Mouse (Mus musculus) CH12.LX (cell line): ENCODE data around the gene Gldn. TPM values are rescaled to one million over a fixed set of nuclear protein-coding genes. Genes with fewer than 3 reads are reported as not detected.

ENCODE experiments used
- DNase-seq: peaks from one replicate; pipeline ENCODE4 v3.0.0-alpha.2; 2013; ENCODE audit errors: extremely low read depth
- H3K27ac ChIP-seq: 2 replicates; pipeline ENCODE4 v1.5.1; 2012; ENCODE audit warnings: low read depth, mild to moderate bottlenecking, control low read depth, moderate library complexity; ENCODE audit not compliant: insufficient read depth
- H3K27me3 ChIP-seq: replicated peaks from 2 replicates; pipeline ENCODE3; 2012; ENCODE audit warnings: inconsistent platforms
- H3K36me3 ChIP-seq, 2 experiments: replicated peaks in 1 of 2; 2 replicates each; pipeline versions ENCODE3 to v1.6.1; 2012; ENCODE audit warnings: inconsistent platforms in 1 of 2, low read length in 1 of 2, mild to moderate bottlenecking in 1 of 2, mixed read lengths in 1 of 2, moderate library complexity in 1 of 2; ENCODE audit not compliant: control insufficient read depth in 1 of 2, insufficient read depth in 1 of 2
- H3K4me1 ChIP-seq, 2 experiments: 2 replicates each; pipeline ENCODE4 v1.6.1; 2012; ENCODE audit warnings: inconsistent platforms in 1 of 2, moderate library complexity in 1 of 2; ENCODE audit not compliant: insufficient read depth in 2 of 2, control insufficient read depth in 1 of 2
- H3K4me2 ChIP-seq: 2 replicates; pipeline ENCODE4 v1.6.1; 2012; ENCODE audit warnings: low read depth, mild to moderate bottlenecking, control low read depth; ENCODE audit not compliant: poor library complexity, insufficient read depth, severe bottlenecking
- H3K4me3 ChIP-seq, 3 experiments: fragments of 150-350 bp in 1 of 3; sonication (generic) in 1 of 3; replicated peaks in 1 of 3; 2 replicates each; pipeline versions ENCODE3 to v1.5.1; 2011 to 2012; ENCODE audit warnings: low read depth in 2 of 3, low read length in 2 of 3, mild to moderate bottlenecking in 2 of 3, moderate library complexity in 2 of 3, control low read depth in 1 of 3, improper control_type of control experiment in 1 of 3, inconsistent platforms in 1 of 3, mixed read lengths in 1 of 3; ENCODE audit not compliant: poor library complexity in 1 of 3
- H3K79me2 ChIP-seq: replicated peaks from 2 replicates; pipeline ENCODE4 v1.6.1; 2012; ENCODE audit warnings: mild to moderate bottlenecking, moderate library complexity; ENCODE audit not compliant: control insufficient read depth, poor library complexity, insufficient read depth, severe bottlenecking; ENCODE audit errors: extremely low read depth
- H3K9ac ChIP-seq: 2 replicates; pipeline ENCODE4 v1.6.1; 2012; ENCODE audit warnings: low read depth, mild to moderate bottlenecking, control low read depth, moderate library complexity; ENCODE audit not compliant: insufficient read depth
- H3K9me3 ChIP-seq: replicated peaks from 2 replicates; pipeline ENCODE3; 2012; ENCODE audit warnings: low read length, inconsistent platforms, mixed read lengths
- CTCF ChIP-seq, 2 experiments: IDR thresholded peaks in 1 of 2; conservative IDR thresholded peaks in 1 of 2; 2 replicates each; pipeline ENCODE4 v1.5.1; 2011 to 2012; ENCODE audit warnings: low read depth in 2 of 2, low read length in 2 of 2, improper control_type of control experiment in 1 of 2, inconsistent platforms in 1 of 2, mild to moderate bottlenecking in 1 of 2, moderate library complexity in 1 of 2
- ELF1 ChIP-seq: IDR thresholded peaks from 2 replicates; pipeline ENCODE4 v1.6.1; 2014; ENCODE audit warnings: low read depth, mild to moderate bottlenecking, inconsistent platforms, low read length, improper control_type of control experiment
- IRF4 ChIP-seq: IDR thresholded peaks from 2 replicates; pipeline ENCODE4 v1.6.1; 2014; ENCODE audit warnings: low read depth, mild to moderate bottlenecking, inconsistent platforms, low read length, improper control_type of control experiment
- JUND ChIP-seq: conservative IDR thresholded peaks from 2 replicates; pipeline ENCODE4 v1.6.1; 2011; ENCODE audit warnings: low read depth, low read length, improper control_type of control experiment
- KAT2A ChIP-seq: IDR thresholded peaks from 2 replicates; pipeline ENCODE4 v1.6.1; 2012; ENCODE audit warnings: low read length, improper control_type of control experiment, inconsistent platforms; ENCODE audit not compliant: insufficient replicate concordance
- MAFK ChIP-seq: IDR thresholded peaks from 2 replicates; pipeline ENCODE4 v1.6.1; 2011; ENCODE audit warnings: low read length, improper control_type of control experiment; ENCODE audit not compliant: insufficient replicate concordance
- MAX ChIP-seq: IDR thresholded peaks from 2 replicates; pipeline ENCODE4 v1.6.1; 2011; ENCODE audit warnings: low read length, improper control_type of control experiment
- MAZ ChIP-seq: IDR thresholded peaks from 2 replicates; pipeline ENCODE4 v1.6.1; 2012; ENCODE audit warnings: low read depth, mild to moderate bottlenecking, inconsistent platforms, low read length, improper control_type of control experiment, moderate library complexity
- MEF2A ChIP-seq: IDR thresholded peaks from 2 replicates; pipeline ENCODE4 v1.6.1; 2014; ENCODE audit warnings: low read depth, mild to moderate bottlenecking, inconsistent platforms, low read length, improper control_type of control experiment, borderline replicate concordance
- NRF1 ChIP-seq: IDR thresholded peaks from 2 replicates; pipeline ENCODE4 v1.6.1; 2014; ENCODE audit warnings: low read depth, mild to moderate bottlenecking, inconsistent platforms, low read length, improper control_type of control experiment, moderate library complexity
- PAX5 ChIP-seq: IDR thresholded peaks from 2 replicates; pipeline ENCODE4 v1.6.1; 2012; ENCODE audit warnings: low read length, inconsistent platforms, mixed read lengths
- POLR2A ChIP-seq: IDR thresholded peaks from 2 replicates; pipeline ENCODE4 v1.6.1; 2011; ENCODE audit warnings: low read depth, mild to moderate bottlenecking, improper control_type of control experiment, low read length
- POLR2AphosphoS2 ChIP-seq: IDR thresholded peaks from 2 replicates; pipeline ENCODE4 v1.6.1; 2011; ENCODE audit warnings: low read depth, low read length, improper control_type of control experiment
- RAD21 ChIP-seq: IDR thresholded peaks from 2 replicates; pipeline ENCODE4 v1.6.1; 2011; ENCODE audit warnings: low read depth, mild to moderate bottlenecking, low read length, improper control_type of control experiment, moderate library complexity
- SMC3 ChIP-seq: IDR thresholded peaks from 2 replicates; pipeline ENCODE4 v1.6.1; 2011; ENCODE audit warnings: low read depth, low read length, improper control_type of control experiment
- UBTF ChIP-seq: IDR thresholded peaks from 2 replicates; pipeline ENCODE4 v1.6.1; 2012; ENCODE audit warnings: low read depth, mild to moderate bottlenecking, inconsistent platforms, low read length, improper control_type of control experiment, moderate library complexity
- USF1 ChIP-seq: IDR thresholded peaks from 2 replicates; pipeline ENCODE4 v1.6.1; 2014; ENCODE audit warnings: low read depth, mild to moderate bottlenecking, inconsistent platforms, low read length, improper control_type of control experiment
- dilution Hi-C: fragments of 300-500 bp; cut with MboI; formaldehyde crosslinking; loops from 2 replicates; pipeline ENCODE4 v1.14.3; 2020; ENCODE audit warnings: low sequenced_read_pairs; ENCODE audit not compliant: extremely low pct_unique_long_range_greater_than_20kb, extremely low pct_ligation_motif_present
- in situ Hi-C: fragments of 300-500 bp; cut with MboI; formaldehyde crosslinking; loops from 3 replicates; pipeline ENCODE4 v1.14.3; 2019; ENCODE audit warnings: low sequenced_read_pairs, low pct_ligation_motif_present, low pct_unique_long_range_greater_than_20kb, mixed read lengths
- polyA plus RNA-seq: library from polyadenylated mRNA; unstranded; fragments of >175 nt; gene quantifications from 2 replicates; pipeline ENCODE4 v1.2.1, GENCODE M21; 2012; ENCODE audit warnings: low read depth; ENCODE audit not compliant: insufficient read length
- total RNA-seq, 2 experiments: library from RNA; depleted of rRNA; stranded (reverse); fragments of 300-350 nt in 1 of 2; fragments of >200 nt in 1 of 2; gene quantifications; 2 replicates each; pipeline ENCODE4 v1.2.3; 2012 to 2014

The Gldn gene
- total and polyA plus RNA-seq, 3 experiments, result not detected

DNA sequence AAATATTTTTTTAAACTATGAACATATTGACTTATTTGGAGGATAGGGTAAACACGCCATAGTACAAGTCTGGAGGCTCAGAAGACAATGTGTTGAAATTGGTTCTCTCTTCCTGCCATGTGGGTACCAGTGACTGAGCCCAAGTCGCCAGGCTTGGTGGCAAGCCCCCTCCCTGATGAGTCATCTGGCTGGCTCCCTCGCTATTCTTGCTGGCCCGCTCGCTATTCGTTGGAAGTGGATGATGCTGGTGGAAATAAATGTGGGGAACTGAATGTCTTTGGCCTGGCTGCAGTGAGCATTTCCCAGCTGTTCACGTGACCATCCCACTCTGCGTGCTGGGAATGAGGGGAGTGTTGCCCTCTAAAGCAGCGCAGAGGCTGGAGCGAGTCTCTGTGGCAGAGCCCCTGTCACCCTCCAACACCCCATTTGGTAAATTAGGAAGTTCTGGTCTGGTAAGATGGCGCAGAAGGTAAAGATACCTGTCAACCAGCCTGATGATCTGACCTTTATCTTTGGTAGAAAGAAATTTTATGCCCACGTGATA, 7.2 kb upstream of the Gldn start:
- dilution Hi-C loops (no loop called here), in situ Hi-C loops (no loop called here)
- H3K79me2 ChIP-seq, result no peaks in the 10 kb centered on the region
- H3K4me1 ChIP-seq, result no peaks in the 10 kb centered on the region
- no peak for DNase-seq
- no peak for TF ChIP-seq POLR2AphosphoS2
- TF ChIP-seq MEF2A, result no peak
- no peak for TF ChIP-seq SMC3
- no peak for TF ChIP-seq RAD21
- no peak for TF ChIP-seq NRF1
- TF ChIP-seq CTCF (conservative IDR thresholded peaks at IDR 0.05 in 1 of 2, IDR thresholded peaks at IDR 0.05 in 1 of 2; ENCODE audit: low read depth in 2 of 2, low read length in 2 of 2), result no peak
- no peak for TF ChIP-seq MAZ
- H3K27me3 ChIP-seq, result peaks cover 41% of the 10 kb centered on the region
- H3K4me2 ChIP-seq, result no peak overlapping the region
- H3K9me3 ChIP-seq, result no peaks in the 10 kb centered on the region
- no peak overlapping the region for H3K9ac ChIP-seq
- no peaks in the 10 kb centered on the region for H3K36me3 ChIP-seq
- no peak overlapping the region for H3K4me3 ChIP-seq
- H3K27ac ChIP-seq, result no peak overlapping the region

DNA sequence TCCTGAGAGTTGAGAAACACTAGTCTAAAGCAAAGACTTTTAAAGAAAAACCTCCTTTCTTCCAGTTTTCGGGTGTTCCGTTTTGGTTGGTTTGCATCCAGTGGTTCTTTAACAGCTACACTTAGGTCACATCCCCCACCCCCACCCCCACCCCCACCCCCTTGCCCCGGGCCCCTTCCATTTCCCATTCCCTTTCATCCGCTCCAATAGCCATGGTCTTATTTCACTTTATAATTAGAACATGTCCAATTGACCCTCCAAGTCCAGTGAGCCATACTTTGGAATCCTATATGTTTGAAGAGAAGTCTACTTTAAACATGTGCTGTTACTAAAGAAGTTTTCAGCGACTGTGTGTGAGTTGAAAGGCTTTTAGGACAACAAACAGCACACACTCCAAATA, 1.5 kb downstream of the Gldn start:
- Histone ChIP-seq H3K27ac (no peak overlapping the region), H3K79me2 (no peaks in the 10 kb centered on the region), H3K4me1 (no peaks in the 10 kb centered on the region), H3K27me3 (peaks cover 14% of the 10 kb centered on the region), H3K9ac (no peak overlapping the region), H3K4me3 (no peak overlapping the region), H3K9me3 (no peaks in the 10 kb centered on the region), H3K36me3 (no peaks in the 10 kb centered on the region), H3K4me2 (no peak overlapping the region; the same call in 1 of the 2 replicates)
- dilution Hi-C loops, result no loop called here
- DNase-seq, result no peak
- in situ Hi-C loops, result no loop called here
- TF ChIP-seq JUND, result no peak
- no peak for TF ChIP-seq PAX5
- no peak for TF ChIP-seq USF1
- no peak for TF ChIP-seq IRF4
- TF ChIP-seq MAX, result no peak
- TF ChIP-seq ELF1, result no peak
- TF ChIP-seq POLR2A, result no peak
- no peak for TF ChIP-seq UBTF
- TF ChIP-seq MAFK, result no peak
- TF ChIP-seq MEF2A, result no peak
- TF ChIP-seq NRF1, result no peak
- TF ChIP-seq KAT2A, result no peak
- no peak for TF ChIP-seq POLR2AphosphoS2
